Mouse (Mus musculus) limb, embryonic 13.5 days (tissue): Measurements from ENCODE around the gene Cacybp. TPM values are rescaled to one million over a fixed set of nuclear protein-coding genes. Genes with fewer than 3 reads are reported as not detected.

Source experiments
- ATAC-seq: fragments of 200-750 bp; cut with Nextera tagmentation; 2 replicates; pipeline ENCODE4 v1.8.0; 2017; ENCODE audit warnings: low read depth, moderate number of reproducible peaks, moderate TSS enrichment; ENCODE audit not compliant: low FRiP score
- H3K27ac ChIP-seq: fragments of 300-500 bp; sonication (generic); 2 replicates; pipeline ENCODE4 v1.5.1; 2015; ENCODE audit warnings: inconsistent platforms, mild to moderate bottlenecking, moderate library complexity
- H3K27me3 ChIP-seq: fragments of 300-500 bp; sonication (generic); 2 replicates; pipeline ENCODE4 v1.6.1; 2015; ENCODE audit warnings: mild to moderate bottlenecking, inconsistent platforms
- H3K36me3 ChIP-seq: fragments of 300-500 bp; sonication (generic); 2 replicates; pipeline ENCODE4 v1.6.1; 2015; ENCODE audit warnings: inconsistent platforms, mild to moderate bottlenecking, moderate library complexity
- H3K4me1 ChIP-seq: fragments of 300-500 bp; sonication (generic); 2 replicates; pipeline ENCODE4 v1.6.1; 2015; ENCODE audit warnings: inconsistent platforms
- H3K4me2 ChIP-seq: fragments of 300-500 bp; sonication (generic); replicated peaks from 2 replicates; pipeline ENCODE4 v1.6.1; 2015; ENCODE audit warnings: inconsistent platforms, mild to moderate bottlenecking, moderate library complexity
- H3K4me3 ChIP-seq: fragments of 300-500 bp; sonication (generic); 2 replicates; pipeline ENCODE4 v1.5.1; 2015; ENCODE audit warnings: moderate library complexity, mild to moderate bottlenecking, inconsistent platforms
- H3K9ac ChIP-seq: fragments of 300-500 bp; sonication (generic); 2 replicates; pipeline ENCODE4 v1.6.1; 2015; ENCODE audit warnings: mild to moderate bottlenecking, inconsistent platforms
- H3K9me3 ChIP-seq: fragments of 300-500 bp; sonication (generic); 2 replicates; pipeline ENCODE4 v1.6.1; 2016; ENCODE audit warnings: inconsistent platforms
- WGBS: fragments of 180-500 bp; shearing (Covaris S2); methylation state at CpG from one replicate; pipeline ENCODE4 v1.1.7; 2015; 5-methylcytosine and 5-hydroxymethylcytosine counted together
- polyA plus RNA-seq: library from polyadenylated mRNA; unstranded; fragments of >200 nt; fragmentation: Nextera tagmentation; extraction: Ambion mirVana; gene quantifications from 2 replicates; pipeline ENCODE4 v1.2.1, GENCODE M21; 2015

Gene Cacybp
- polyA plus RNA-seq, 1 experiment from 2014 or later, result 224 TPM

GRCm38 (mm10) chr1:160244689-160245088 is 32.0 kb upstream of the Cacybp start:
- Histone ChIP-seq H3K27me3 (no peaks in the 10 kb centered on the region), H3K36me3 (no peaks in the 10 kb centered on the region), H3K4me2 (no peak overlapping the region), H3K27ac (no peak overlapping the region), H3K9me3 (peaks cover 4% of the 10 kb centered on the region; the same call in 1 of the 2 replicates), H3K4me3 (no peak overlapping the region), H3K9ac (no peak overlapping the region), H3K4me1 (no peaks in the 10 kb centered on the region)
- no peak for ATAC-seq
- 94% methylated on average over 5 of the region's 5 CpGs for WGBS

GRCm38 (mm10) chr1:160240091-160240490 is 27.4 kb upstream of the Cacybp start:
- Histone ChIP-seq H3K27me3 (no peaks in the 10 kb centered on the region), H3K27ac (no peak overlapping the region), H3K4me2 (no peak overlapping the region), H3K4me3 (no peak overlapping the region), H3K4me1 (no peaks in the 10 kb centered on the region), H3K9ac (no peak overlapping the region), H3K36me3 (no peaks in the 10 kb centered on the region), H3K9me3 (peaks cover 4% of the 10 kb centered on the region; the same call in 1 of the 2 replicates)
- WGBS, result 88% methylated on average over 2 of the region's 2 CpGs
- ATAC-seq, result no peak

- H3K27ac ChIP-seq, result no peak overlapping the region
- no peaks in the 10 kb centered on the region for H3K36me3 ChIP-seq
- no peak overlapping the region for H3K4me3 ChIP-seq
- ATAC-seq, result no peak
- WGBS, result 86% methylated on average over 1 of the region's 1 CpGs
- peaks cover 4% of the 10 kb centered on the region; the same call in 1 of the 2 replicates for H3K9me3 ChIP-seq
- H3K9ac ChIP-seq, result no peak overlapping the region
- H3K4me1 ChIP-seq, result no peaks in the 10 kb centered on the region
- no peaks in the 10 kb centered on the region for H3K27me3 ChIP-seq
- H3K4me2 ChIP-seq, result no peak overlapping the region
Observed at GRCm38 (mm10) chr1:160238852-160239443, 26.3 kb upstream of the Cacybp start.

GRCm38 (mm10) chr1:160237981-160238380 is 25.3 kb upstream of the Cacybp start:
- Histone ChIP-seq H3K27me3 (no peaks in the 10 kb centered on the region), H3K9me3 (peaks cover 4% of the 10 kb centered on the region; the same call in 1 of the 2 replicates), H3K4me3 (no peak overlapping the region), H3K36me3 (no peaks in the 10 kb centered on the region), H3K27ac (no peak overlapping the region), H3K4me2 (no peak overlapping the region), H3K9ac (no peak overlapping the region), H3K4me1 (no peaks in the 10 kb centered on the region)
- 90% methylated on average over 2 of the region's 2 CpGs for WGBS
- no peak for ATAC-seq

GRCm38 (mm10) chr1:160233921-160234320 is 21.2 kb upstream of the Cacybp start:
- Histone ChIP-seq H3K4me3 (no peak overlapping the region), H3K4me1 (peaks cover 7% of the 10 kb centered on the region), H3K4me2 (no peak overlapping the region), H3K36me3 (no peaks in the 10 kb centered on the region), H3K27me3 (no peaks in the 10 kb centered on the region), H3K27ac (no peak overlapping the region), H3K9me3 (no peaks in the 10 kb centered on the region), H3K9ac (no peak overlapping the region)
- no peak for ATAC-seq

- Histone ChIP-seq H3K4me2 (no peak overlapping the region), H3K27me3 (no peaks in the 10 kb centered on the region), H3K4me3 (no peak overlapping the region), H3K9me3 (no peaks in the 10 kb centered on the region), H3K9ac (no peak overlapping the region), H3K27ac (no peak overlapping the region), H3K36me3 (no peaks in the 10 kb centered on the region), H3K4me1 (peaks cover 7% of the 10 kb centered on the region)
- 87% methylated on average over 3 of the region's 3 CpGs for WGBS
- no peak for ATAC-seq
Observed at GRCm38 (mm10) chr1:160232113-160232512, 19.4 kb upstream of the Cacybp start.

GRCm38 (mm10) chr1:160231013-160231412 is 18.3 kb upstream of the Cacybp start:
- WGBS, result 35% methylated on average over 4 of the region's 4 CpGs
- Histone ChIP-seq H3K9me3 (no peaks in the 10 kb centered on the region), H3K4me2 (no peak overlapping the region), H3K27me3 (no peaks in the 10 kb centered on the region), H3K9ac (no peak overlapping the region), H3K4me1 (peaks cover 7% of the 10 kb centered on the region), H3K27ac (no peak overlapping the region), H3K36me3 (no peaks in the 10 kb centered on the region), H3K4me3 (no peak overlapping the region)
- ATAC-seq, result no peak

- Histone ChIP-seq H3K9ac (no peak overlapping the region), H3K27me3 (no peaks in the 10 kb centered on the region), H3K27ac (no peak overlapping the region), H3K4me2 (no peak overlapping the region), H3K4me1 (peaks cover 10% of the 10 kb centered on the region), H3K36me3 (no peaks in the 10 kb centered on the region), H3K4me3 (no peak overlapping the region), H3K9me3 (no peaks in the 10 kb centered on the region)
- no peak for ATAC-seq
Observed at GRCm38 (mm10) chr1:160227850-160228249, 15.2 kb upstream of the Cacybp start.

- H3K4me2 ChIP-seq, result no peak overlapping the region
- peaks cover 10% of the 10 kb centered on the region for H3K4me1 ChIP-seq
- no peaks in the 10 kb centered on the region for H3K9me3 ChIP-seq
- H3K36me3 ChIP-seq, result no peaks in the 10 kb centered on the region
- WGBS, result 90% methylated on average over 4 of the region's 4 CpGs
- no peak overlapping the region for H3K9ac ChIP-seq
- H3K27me3 ChIP-seq, result no peaks in the 10 kb centered on the region
- no peak for ATAC-seq
- H3K4me3 ChIP-seq, result no peak overlapping the region
- no peak overlapping the region for H3K27ac ChIP-seq
Observed at GRCm38 (mm10) chr1:160227196-160227595, 14.5 kb upstream of the Cacybp start.

GRCm38 (mm10) chr1:160224093-160224492 is 11.4 kb upstream of the Cacybp start:
- Histone ChIP-seq H3K4me1 (0 out of 2 replicates have a peak, but pooled peaks cover 3% of the 10 kb centered on the region), H3K9ac (no peak overlapping the region), H3K27ac (no peak overlapping the region), H3K36me3 (no peaks in the 10 kb centered on the region), H3K9me3 (no peaks in the 10 kb centered on the region), H3K27me3 (no peaks in the 10 kb centered on the region), H3K4me2 (no peak overlapping the region), H3K4me3 (no peak overlapping the region)
- 21% methylated on average over 2 of the region's 2 CpGs for WGBS
- ATAC-seq, result peak; percentile 54; the same call in 1 of the 2 replicates

GRCm38 (mm10) chr1:160217898-160218297 is 5.2 kb upstream of the Cacybp start:
- no peaks in the 10 kb centered on the region for H3K36me3 ChIP-seq
- ATAC-seq, result no peak
- H3K4me1 ChIP-seq, result no peaks in the 10 kb centered on the region
- 88% methylated on average over 3 of the region's 3 CpGs for WGBS
- no peak overlapping the region for H3K4me2 ChIP-seq
- H3K4me3 ChIP-seq, result no peak overlapping the region
- H3K9me3 ChIP-seq, result no peaks in the 10 kb centered on the region
- no peak overlapping the region for H3K9ac ChIP-seq
- no peaks in the 10 kb centered on the region for H3K27me3 ChIP-seq
- H3K27ac ChIP-seq, result no peak overlapping the region

- WGBS, result 93% methylated on average over 7 of the region's 7 CpGs
- no peak overlapping the region for H3K4me3 ChIP-seq
- no peaks in the 10 kb centered on the region for H3K36me3 ChIP-seq
- no peak for ATAC-seq
- H3K9me3 ChIP-seq, result no peaks in the 10 kb centered on the region
- H3K9ac ChIP-seq, result no peak overlapping the region
- H3K4me1 ChIP-seq, result peaks cover 19% of the 10 kb centered on the region
- peak overlapping the region; percentile 69; the same call in 1 of the 2 replicates for H3K4me2 ChIP-seq
- H3K27ac ChIP-seq, result no peak overlapping the region
- no peaks in the 10 kb centered on the region for H3K27me3 ChIP-seq
Observed at GRCm38 (mm10) chr1:160214171-160214570, 1.5 kb upstream of the Cacybp start.

- H3K4me1 ChIP-seq, result peaks cover 19% of the 10 kb centered on the region
- H3K4me3 ChIP-seq, result peak overlapping the region; percentile 83
- H3K36me3 ChIP-seq, result peaks cover 8% of the 10 kb centered on the region
- WGBS, result under 1% methylated on average over 45 of the region's 45 CpGs
- peak; percentile 75 for ATAC-seq
- H3K9ac ChIP-seq, result peak overlapping the region; percentile 94
- H3K27ac ChIP-seq, result peak overlapping the region; percentile 95
- H3K27me3 ChIP-seq, result no peaks in the 10 kb centered on the region
- H3K4me2 ChIP-seq, result peak overlapping the region; percentile 78
- no peaks in the 10 kb centered on the region for H3K9me3 ChIP-seq
Observed at GRCm38 (mm10) chr1:160212123-160212691, 468 bp downstream of the Cacybp start.
